Mouse (Mus musculus): ENCODE measurements at regions not wholly inside any gene's neighbourhood (a gene's known extent, or its start where the extent isn't known, plus 50 kb on each side); places are given as distances from the start of the nearest gene placed in this dataset.

DNA sequence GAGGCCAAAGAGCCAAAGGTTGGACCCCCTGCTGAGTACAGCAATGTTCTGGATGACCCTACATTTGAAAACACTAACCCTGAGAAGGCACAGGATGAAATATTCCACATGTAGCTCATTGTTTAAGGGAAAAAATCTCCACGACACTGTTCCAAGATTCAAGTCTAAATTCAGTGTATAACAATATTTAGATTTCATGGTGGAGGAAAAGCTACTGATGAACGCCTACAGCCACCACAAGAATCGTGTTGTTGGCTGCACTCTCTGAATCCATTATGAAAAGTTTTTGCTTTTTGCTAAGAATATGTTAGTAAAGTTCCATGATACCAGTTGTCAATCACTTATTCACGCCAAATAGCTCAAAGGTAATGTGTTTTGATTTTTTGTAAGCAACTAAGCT lies 204.2 kb downstream of the Ccser2 start:
- H3K9me3 ChIP-seq (replicated peaks; ENCODE audit: control insufficient read depth, low read length) = no peaks in the 10 kb centered on the region
- TF ChIP-seq CTCF (IDR thresholded peaks at IDR 0.05; ENCODE audit: low read depth) (no peak), EP300 (IDR thresholded peaks at IDR 0.05; ENCODE audit: low read depth) (no peak)
- no peaks in the 10 kb centered on the region for H3K36me3 ChIP-seq (replicated peaks; ENCODE audit: control insufficient read depth, insufficient read depth, low read length)
- no peak overlapping the region for H3K27ac ChIP-seq (ENCODE audit: low read depth)
- DNase-seq (ENCODE audit: low spot score) (no peak), ATAC-seq (ENCODE audit: insufficient read depth, low read depth) (no peak)
- no peak overlapping the region for H3K4me3 ChIP-seq (ENCODE audit: low read depth, low read length)
- H3K27me3 ChIP-seq (ENCODE audit: control insufficient read depth, insufficient read depth, low read length) = no peaks in the 10 kb centered on the region
- H3K4me1 ChIP-seq (ENCODE audit: control insufficient read depth, insufficient read depth) = no peaks in the 10 kb centered on the region
- H3K4me2 ChIP-seq (ENCODE audit: low read depth, low read length) = no peak overlapping the region
- H3K9ac ChIP-seq (replicated peaks; ENCODE audit: low read depth, low read length) = no peak overlapping the region
- WGBS = 79% methylated on average over 4 of the region's 4 CpGs

DNA sequence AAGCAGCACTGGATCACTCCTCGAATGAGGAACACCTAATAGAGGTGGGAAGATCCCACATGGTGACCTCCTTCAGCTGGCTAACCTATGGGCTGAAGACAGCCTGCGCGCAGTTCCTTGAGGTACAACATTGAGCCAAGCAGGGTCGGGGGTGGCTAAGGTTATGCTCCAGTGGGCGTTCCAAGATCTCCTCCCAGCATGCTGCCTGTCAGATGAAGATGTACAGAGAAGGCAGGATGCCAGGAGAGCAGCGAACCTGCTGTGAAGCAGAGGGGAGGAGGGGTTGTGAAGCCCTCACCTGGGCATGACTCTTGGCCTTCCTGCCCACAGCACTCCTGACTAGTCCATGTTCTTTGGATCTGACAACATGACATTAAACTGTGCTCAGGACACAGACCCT lies 212.5 kb downstream of the Ccser2 start:
- Histone ChIP-seq H3K4me2 (ENCODE audit: low read depth, low read length) (no peak overlapping the region), H3K27me3 (ENCODE audit: control insufficient read depth, insufficient read depth, low read length) (no peaks in the 10 kb centered on the region), H3K27ac (ENCODE audit: low read depth) (no peak overlapping the region), H3K9me3 (replicated peaks; ENCODE audit: control insufficient read depth, low read length) (no peaks in the 10 kb centered on the region), H3K4me1 (ENCODE audit: control insufficient read depth, insufficient read depth) (no peaks in the 10 kb centered on the region), H3K9ac (replicated peaks; ENCODE audit: low read depth, low read length) (no peak overlapping the region), H3K36me3 (replicated peaks; ENCODE audit: control insufficient read depth, insufficient read depth, low read length) (no peaks in the 10 kb centered on the region), H3K4me3 (ENCODE audit: low read depth, low read length) (no peak overlapping the region)
- ATAC-seq (ENCODE audit: insufficient read depth, low read depth) (no peak), DNase-seq (ENCODE audit: low spot score) (no peak)
- WGBS = 73% methylated on average over 6 of the region's 6 CpGs
- TF ChIP-seq EP300 (IDR thresholded peaks at IDR 0.05; ENCODE audit: low read depth) (no peak), CTCF (IDR thresholded peaks at IDR 0.05; ENCODE audit: low read depth) (no peak)

DNA sequence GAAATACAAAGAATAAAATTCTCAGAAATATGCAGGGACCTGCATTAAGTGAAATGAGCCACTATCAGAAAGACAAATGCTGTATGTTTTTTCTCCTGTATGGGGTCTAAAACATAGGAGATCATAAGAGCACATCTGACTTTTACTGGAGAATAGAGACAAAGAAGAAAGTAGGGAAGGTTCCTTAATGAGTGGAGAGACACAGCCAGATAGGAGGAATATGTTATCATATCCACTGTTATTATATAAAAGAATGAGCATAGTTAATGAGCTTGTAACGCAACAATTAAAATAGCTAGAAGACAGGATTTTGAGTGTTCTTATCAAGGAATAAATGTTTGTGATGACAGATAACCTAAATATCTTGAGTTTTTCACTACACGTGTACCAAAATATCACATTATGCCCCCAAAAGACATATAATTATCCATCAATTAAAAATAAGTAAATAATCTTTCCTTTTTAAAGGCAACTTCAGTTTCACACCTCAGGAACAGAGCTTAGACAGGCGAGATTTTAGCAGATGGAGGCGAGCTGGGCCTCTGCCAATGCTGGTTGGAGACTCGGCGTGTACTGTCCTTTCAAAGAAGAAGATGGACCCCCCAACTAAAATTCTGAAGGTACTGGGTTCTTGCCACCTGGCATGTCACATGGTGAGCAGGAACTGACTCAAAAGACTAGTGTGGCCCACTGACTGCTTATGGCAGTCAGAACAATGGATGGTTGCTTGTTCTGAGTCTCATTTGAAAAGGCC lies 220.3 kb downstream of the Ccser2 start:
- WGBS = 77% methylated on average over 6 of the region's 6 CpGs
- Histone ChIP-seq H3K27me3 (ENCODE audit: control insufficient read depth, insufficient read depth, low read length) (no peaks in the 10 kb centered on the region), H3K27ac (ENCODE audit: low read depth) (no peak overlapping the region), H3K4me3 (ENCODE audit: low read depth, low read length) (no peak overlapping the region), H3K36me3 (replicated peaks; ENCODE audit: control insufficient read depth, insufficient read depth, low read length) (no peaks in the 10 kb centered on the region), H3K9me3 (replicated peaks; ENCODE audit: control insufficient read depth, low read length) (no peaks in the 10 kb centered on the region), H3K9ac (replicated peaks; ENCODE audit: low read depth, low read length) (no peak overlapping the region), H3K4me1 (ENCODE audit: control insufficient read depth, insufficient read depth) (no peaks in the 10 kb centered on the region), H3K4me2 (ENCODE audit: low read depth, low read length) (no peak overlapping the region)
- ATAC-seq (ENCODE audit: insufficient read depth, low read depth) = no peak
- no peak for DNase-seq (ENCODE audit: low spot score)
- no peak for TF ChIP-seq CTCF (IDR thresholded peaks at IDR 0.05; ENCODE audit: low read depth)
- TF ChIP-seq EP300 (IDR thresholded peaks at IDR 0.05; ENCODE audit: low read depth) = no peak

DNA sequence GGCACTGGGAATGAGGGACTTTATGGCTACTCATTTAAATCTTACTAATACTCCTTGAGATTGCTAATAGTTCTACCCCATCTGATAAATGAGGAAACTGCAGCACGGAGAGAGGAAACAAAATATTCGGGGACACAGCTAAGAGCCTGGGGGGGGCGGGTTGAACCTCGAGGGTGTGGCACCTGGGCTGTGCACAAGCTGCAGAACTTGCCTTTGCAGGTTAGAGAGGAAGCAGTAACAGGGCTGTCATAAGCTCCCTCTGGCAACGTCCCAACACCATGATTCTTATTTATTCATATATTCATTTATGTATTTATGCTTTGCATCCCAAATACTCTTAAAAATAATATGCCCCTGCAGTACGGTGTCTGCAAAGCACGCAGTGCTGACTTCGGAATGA lies 237.5 kb downstream of the Ccser2 start:
- Histone ChIP-seq H3K9me3 (replicated peaks; ENCODE audit: control insufficient read depth, low read length) (no peaks in the 10 kb centered on the region), H3K36me3 (replicated peaks; ENCODE audit: control insufficient read depth, insufficient read depth, low read length) (no peaks in the 10 kb centered on the region), H3K4me1 (ENCODE audit: control insufficient read depth, insufficient read depth) (no peaks in the 10 kb centered on the region), H3K9ac (replicated peaks; ENCODE audit: low read depth, low read length) (no peak overlapping the region), H3K27ac (ENCODE audit: low read depth) (no peak overlapping the region), H3K27me3 (ENCODE audit: control insufficient read depth, insufficient read depth, low read length) (no peaks in the 10 kb centered on the region), H3K4me3 (ENCODE audit: low read depth, low read length) (no peak overlapping the region), H3K4me2 (ENCODE audit: low read depth, low read length) (no peak overlapping the region)
- DNase-seq (ENCODE audit: low spot score) = no peak
- ATAC-seq (ENCODE audit: insufficient read depth, low read depth) = no peak
- TF ChIP-seq CTCF (IDR thresholded peaks at IDR 0.05; ENCODE audit: low read depth) (no peak), EP300 (IDR thresholded peaks at IDR 0.05; ENCODE audit: low read depth) (no peak)
- 68% methylated on average over 8 of the region's 8 CpGs for WGBS

DNA sequence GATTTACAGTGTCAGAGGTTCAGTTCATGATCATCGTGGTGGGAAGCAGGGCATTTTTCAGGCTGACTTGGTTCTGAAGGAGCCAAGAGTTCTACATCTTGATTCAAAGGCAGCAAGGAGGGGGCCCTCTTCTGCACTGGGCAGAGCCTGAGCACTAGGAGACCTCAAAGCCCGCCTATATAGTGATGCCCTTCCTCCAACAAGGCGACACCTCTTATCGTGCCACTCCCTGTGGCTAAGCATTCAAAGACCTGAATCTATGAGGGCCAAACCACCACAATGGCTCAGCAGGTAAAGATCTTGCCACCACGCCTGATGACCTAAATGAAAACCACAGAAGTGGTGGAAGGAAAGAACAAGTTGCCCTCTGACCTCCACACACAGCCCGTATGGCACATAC lies 242.5 kb downstream of the Ccser2 start:
- no peak overlapping the region for H3K27ac ChIP-seq (ENCODE audit: low read depth)
- no peak overlapping the region for H3K9ac ChIP-seq (replicated peaks; ENCODE audit: low read depth, low read length)
- TF ChIP-seq EP300 (IDR thresholded peaks at IDR 0.05; ENCODE audit: low read depth) (no peak), CTCF (IDR thresholded peaks at IDR 0.05; ENCODE audit: low read depth) (no peak)
- WGBS = 76% methylated on average over 6 of the region's 6 CpGs
- no peaks in the 10 kb centered on the region for H3K4me1 ChIP-seq (ENCODE audit: control insufficient read depth, insufficient read depth)
- H3K36me3 ChIP-seq (replicated peaks; ENCODE audit: control insufficient read depth, insufficient read depth, low read length) = no peaks in the 10 kb centered on the region
- H3K4me2 ChIP-seq (ENCODE audit: low read depth, low read length) = no peak overlapping the region
- H3K4me3 ChIP-seq (ENCODE audit: low read depth, low read length) = no peak overlapping the region
- DNase-seq (ENCODE audit: low spot score) = no peak
- ATAC-seq (ENCODE audit: insufficient read depth, low read depth) = no peak
- no peaks in the 10 kb centered on the region for H3K27me3 ChIP-seq (ENCODE audit: control insufficient read depth, insufficient read depth, low read length)
- no peaks in the 10 kb centered on the region for H3K9me3 ChIP-seq (replicated peaks; ENCODE audit: control insufficient read depth, low read length)

- Histone ChIP-seq H3K9me3 (replicated peaks; ENCODE audit: control insufficient read depth, low read length) (no peaks in the 10 kb centered on the region), H3K4me1 (ENCODE audit: control insufficient read depth, insufficient read depth) (no peaks in the 10 kb centered on the region), H3K27ac (ENCODE audit: low read depth) (no peak overlapping the region), H3K36me3 (replicated peaks; ENCODE audit: control insufficient read depth, insufficient read depth, low read length) (no peaks in the 10 kb centered on the region), H3K4me2 (ENCODE audit: low read depth, low read length) (no peak overlapping the region), H3K9ac (replicated peaks; ENCODE audit: low read depth, low read length) (no peak overlapping the region), H3K27me3 (ENCODE audit: control insufficient read depth, insufficient read depth, low read length) (no peaks in the 10 kb centered on the region), H3K4me3 (ENCODE audit: low read depth, low read length) (no peak overlapping the region)
- DNase-seq (ENCODE audit: low spot score) = no peak
- no peak for ATAC-seq (ENCODE audit: insufficient read depth, low read depth)
- WGBS = 62% methylated on average over 2 of the region's 2 CpGs
- no peak for TF ChIP-seq EP300 (IDR thresholded peaks at IDR 0.05; ENCODE audit: low read depth)
- TF ChIP-seq CTCF (IDR thresholded peaks at IDR 0.05; ENCODE audit: low read depth) = no peak
These were observed 252.9 kb downstream of the Ccser2 start for GRCm38 (mm10) chr14:36715684-36716083.
